Mouse (Mus musculus) kidney, adult 2 months (tissue): Measurements from ENCODE around the gene Atp5h.

Experiments
- CTCF ChIP-seq: fragments of 200-500 bp; conservative IDR thresholded peaks from 2 replicates; pipeline ENCODE4 v1.5.1; 2011; ENCODE audit warnings: low read depth, mild to moderate bottlenecking, control low read depth, low read length, moderate library complexity, mixed read lengths; ENCODE audit not compliant: insufficient read depth, insufficient read length
- POLR2A ChIP-seq: fragments of 200-500 bp; IDR thresholded peaks from one replicate; pipeline ENCODE4 v1.6.1; 2011; ENCODE audit warnings: low read depth, low read length, control low read depth

DNA sequence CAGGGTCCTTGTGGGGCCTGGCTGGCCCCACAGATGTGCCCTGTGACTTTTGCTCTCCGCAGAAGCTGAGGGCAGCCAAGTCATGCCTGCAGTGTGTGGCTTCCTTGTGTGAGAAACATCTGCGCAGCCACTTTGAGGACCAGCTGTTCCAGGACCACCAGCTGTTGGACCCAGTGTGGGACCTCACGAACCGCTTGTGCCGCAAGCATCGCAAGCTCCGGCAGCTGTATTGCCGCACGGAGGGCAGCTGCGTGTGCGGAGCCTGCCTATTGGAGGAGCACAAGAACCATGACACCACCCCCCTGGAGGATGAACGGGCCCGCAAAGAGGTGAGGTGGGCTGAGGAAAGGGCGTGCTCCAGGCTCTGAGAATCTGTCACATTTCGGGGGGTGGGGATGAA lies 21.7 kb upstream of the Atp5h start:
- TF ChIP-seq POLR2A (no peak), CTCF (no peak)
